Mouse (Mus musculus): ENCODE results near the gene Coq3.

Gene Coq3

GRCm38 (mm10) chr4:21879565-21880220 is at the start of gene Coq3:
Gene Coq3, plus strand, starts transcription at chr4:21879673.
- in situ Hi-C loops (cut with MboI; ENCODE audit: unreplicated experiment in 2 of 2) = loop anchor here in 1 of 2 experiments (5.0 kb wide), 1 partner anchor 32 kb away; the partner anchor contains the start of gene Pnisr

GRCm38 (mm10) chr4:21832844-21833243 is 46.6 kb upstream of the Coq3 start:
- in situ Hi-C loops (cut with MboI; ENCODE audit: unreplicated experiment in 2 of 2) = no loop called here

- in situ Hi-C loops (cut with MboI; ENCODE audit: unreplicated experiment in 2 of 2) = loop anchor here (5.0 to 10.0 kb wide), 2 partner anchors 35 to 97 kb away; no protein-coding TSS in a partner anchor
Observed at GRCm38 (mm10) chr4:21847481-21848286, 31.8 kb upstream of the Coq3 start, which contains the start of gene Pnisr. Gene Pnisr, plus strand, starts transcription at chr4:21847583.

GRCm38 (mm10) chr4:21848287-21848630 is 31.2 kb upstream of the Coq3 start:
- in situ Hi-C loops (cut with MboI; ENCODE audit: unreplicated experiment in 2 of 2) = loop anchor here (5.0 to 10.0 kb wide), 2 partner anchors 34 to 97 kb away; no protein-coding TSS in a partner anchor

- in situ Hi-C loops (cut with MboI; ENCODE audit: unreplicated experiment in 2 of 2) = no loop called here
Observed at GRCm38 (mm10) chr4:21857481-21857880, 22.0 kb upstream of the Coq3 start.

GRCm38 (mm10) chr4:21865226-21865625 is 14.2 kb upstream of the Coq3 start:
- in situ Hi-C loops (cut with MboI; ENCODE audit: unreplicated experiment in 2 of 2) = no loop called here

GRCm38 (mm10) chr4:21878776-21879175 is 697 bp upstream of the Coq3 start:
- in situ Hi-C loops (cut with MboI; ENCODE audit: unreplicated experiment in 2 of 2) = no loop called here

- in situ Hi-C loops (cut with MboI; ENCODE audit: unreplicated experiment in 2 of 2) = loop anchor here in 1 of 2 experiments (5.0 kb wide), 1 partner anchor 36 kb away; the partner anchor contains the start of gene Pnisr
Observed at GRCm38 (mm10) chr4:21882806-21883205, 3.3 kb downstream of the Coq3 start.

GRCm38 (mm10) chr4:21885831-21886230 is 6.4 kb downstream of the Coq3 start:
- in situ Hi-C loops (cut with MboI; ENCODE audit: unreplicated experiment in 2 of 2) = no loop called here

- in situ Hi-C loops (cut with MboI; ENCODE audit: unreplicated experiment in 2 of 2) = no loop called here
Observed at GRCm38 (mm10) chr4:21930971-21931771, 51.7 kb downstream of the Coq3 start, which contains the start of gene Faxc. Gene Faxc, plus strand, starts transcription at chr4:21931329.

GRCm38 (mm10) chr4:21931772-21932630 is 52.5 kb downstream of the Coq3 start:
- in situ Hi-C loops (cut with MboI; ENCODE audit: unreplicated experiment in 2 of 2) = no loop called here

GRCm38 (mm10) chr4:21935378-21935777 is 55.9 kb downstream of the Coq3 start:
- in situ Hi-C loops (cut with MboI; ENCODE audit: unreplicated experiment in 2 of 2) = no loop called here

- in situ Hi-C loops (cut with MboI; ENCODE audit: unreplicated experiment in 2 of 2) = no loop called here
Observed at GRCm38 (mm10) chr4:21936424-21936823, 57.0 kb downstream of the Coq3 start.

GRCm38 (mm10) chr4:21937890-21938289 is 58.4 kb downstream of the Coq3 start:
- in situ Hi-C loops (cut with MboI; ENCODE audit: unreplicated experiment in 2 of 2) = no loop called here

GRCm38 (mm10) chr4:21944672-21945071 is 65.2 kb downstream of the Coq3 start:
- in situ Hi-C loops (cut with MboI; ENCODE audit: unreplicated experiment in 2 of 2) = loop anchor here (5.0 to 10.0 kb wide), 2 partner anchors 100 to 102 kb away; partner anchors contain the start of gene Pnisr (in 1 of the 2)

GRCm38 (mm10) chr4:21951444-21951843 is 72.0 kb downstream of the Coq3 start:
- in situ Hi-C loops (cut with MboI; ENCODE audit: unreplicated experiment in 2 of 2) = loop anchor here (5.0 to 10.0 kb wide), 2 partner anchors 514 to 517 kb away; no protein-coding TSS in a partner anchor

- in situ Hi-C loops (cut with MboI; ENCODE audit: unreplicated experiment in 2 of 2) = loop anchor here (5.0 to 10.0 kb wide), 2 partner anchors 515 to 517 kb away; no protein-coding TSS in a partner anchor
Observed at GRCm38 (mm10) chr4:21952255-21952654, 72.8 kb downstream of the Coq3 start.

- in situ Hi-C loops (cut with MboI; ENCODE audit: unreplicated experiment in 2 of 2) = loop anchor here in 1 of 2 experiments (10.0 kb wide), 1 partner anchor 523 kb away; no protein-coding TSS in a partner anchor
Observed at GRCm38 (mm10) chr4:21957570-21958321, 78.3 kb downstream of the Coq3 start.

All from v-Abl transformed pro-B cells (cell line).